Mouse (Mus musculus) spleen, adult 2 months (tissue): ENCODE data around the gene Tma7.

Experiments
- CTCF ChIP-seq: fragments of 200-500 bp; IDR thresholded peaks from 2 replicates; pipeline ENCODE4 v1.5.1; 2011; ENCODE audit warnings: mild to moderate bottlenecking, inconsistent platforms; ENCODE audit not compliant: insufficient read depth, insufficient read length, insufficient replicate concordance; ENCODE audit errors: extremely low read depth
- POLR2A ChIP-seq: fragments of 200-500 bp; IDR thresholded peaks from 2 replicates; pipeline ENCODE4 v1.6.1; 2011; ENCODE audit warnings: low read depth, low read length, inconsistent platforms

DNA sequence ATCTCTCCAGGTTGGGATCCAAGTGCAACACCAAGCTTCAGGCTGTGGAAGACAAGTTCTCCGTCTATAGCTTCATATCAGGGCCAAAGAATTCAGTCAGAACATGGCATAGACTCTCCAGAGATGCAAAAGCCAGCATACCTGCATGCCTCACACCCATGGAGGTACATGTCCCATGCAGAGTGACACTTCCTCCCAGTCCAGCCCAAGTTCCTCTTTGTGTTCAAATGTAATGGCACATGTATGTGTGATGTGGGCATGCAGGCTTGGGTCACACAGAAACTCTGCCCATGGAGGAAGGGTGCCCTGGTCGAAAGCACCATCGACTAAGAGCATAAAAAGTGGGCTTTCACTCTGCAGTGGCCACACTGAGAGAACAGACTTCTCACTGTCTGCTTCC is 41.8 kb upstream of the Tma7 start:
- TF ChIP-seq CTCF (no peak), POLR2A (no peak)
